Mouse (Mus musculus) left cerebral cortex, adult 8-10 months (tissue): ENCODE measurements around the gene Gm49342. TPM values are rescaled to one million over a fixed set of nuclear protein-coding genes. Genes with fewer than 3 reads are reported as not detected.
"Not testable (repeated sequence)": the region's sequence is repeated elsewhere in the genome, so short reads cannot be mapped to it uniquely, and the experiment has no call there.

Experiments used
- DNase-seq, 2 experiments: peaks; one replicate each; pipeline ENCODE4 v3.0.0; 2022; ENCODE audit warnings: low spot score in 2 of 2
- total RNA-seq, 4 experiments: library from RNA; stranded (reverse); gene quantifications; 2 replicates each; pipeline ENCODE4 v1.2.4; 2022

The Gm49342 gene
- total RNA-seq, 4 experiments from 2014 or later, result 6.5 to 18.1 (median 8.9) TPM

DNA sequence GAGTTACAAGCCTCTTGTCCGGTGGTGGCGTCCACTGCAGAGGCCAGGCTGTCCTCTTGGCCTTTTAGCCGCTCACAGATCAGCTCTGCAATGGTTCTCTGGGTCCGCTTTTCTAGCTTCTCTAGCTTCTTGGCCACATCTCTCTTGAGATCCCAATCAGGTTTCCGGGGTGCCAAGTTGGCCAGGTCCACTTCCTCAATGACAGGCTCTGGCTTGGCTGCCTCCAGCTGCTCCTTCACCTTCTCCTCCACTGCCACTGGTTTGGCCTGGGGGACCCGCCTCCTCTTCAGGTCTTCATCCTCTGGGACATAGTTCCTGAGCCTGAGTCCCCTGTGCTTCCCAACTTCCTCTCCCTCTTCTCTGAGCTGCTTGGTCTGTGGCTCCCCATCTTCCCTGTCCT, 34.1 kb downstream of the Gm49342 start:
- DNase-seq, result not testable (repeated sequence)

DNA sequence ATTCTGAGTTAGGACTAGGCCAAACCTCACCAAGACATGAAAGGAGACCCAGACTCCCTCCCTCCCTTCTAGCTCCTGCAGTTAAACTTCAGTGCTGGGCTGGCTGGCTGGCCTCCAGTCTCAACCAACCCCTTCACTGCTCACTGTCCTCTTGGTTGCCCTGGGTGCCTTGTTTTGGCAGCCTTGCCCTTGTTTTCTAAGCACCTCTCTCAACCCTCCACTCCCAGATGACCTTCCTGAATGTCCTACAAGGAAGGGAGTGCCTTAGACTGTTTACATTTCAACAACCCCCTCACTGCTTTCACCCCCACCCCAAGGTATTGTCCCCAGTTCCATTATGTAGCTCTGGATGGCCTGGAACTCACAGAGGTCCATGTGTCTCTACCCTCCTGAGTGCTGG, 35.3 kb downstream of the Gm49342 start:
- no peak for DNase-seq

- DNase-seq, result no peak
Measured at GRCm38 (mm10) chr14:50981207-50981606, 36.9 kb downstream of the Gm49342 start.

- DNase-seq, result no peak
Measured at GRCm38 (mm10) chr14:50981837-50982236, 37.5 kb downstream of the Gm49342 start.

GRCm38 (mm10) chr14:50987668-50988067, 43.4 kb downstream of the Gm49342 start:
- no peak for DNase-seq

GRCm38 (mm10) chr14:50991037-50991436, 46.7 kb downstream of the Gm49342 start:
- DNase-seq, result no peak

DNA sequence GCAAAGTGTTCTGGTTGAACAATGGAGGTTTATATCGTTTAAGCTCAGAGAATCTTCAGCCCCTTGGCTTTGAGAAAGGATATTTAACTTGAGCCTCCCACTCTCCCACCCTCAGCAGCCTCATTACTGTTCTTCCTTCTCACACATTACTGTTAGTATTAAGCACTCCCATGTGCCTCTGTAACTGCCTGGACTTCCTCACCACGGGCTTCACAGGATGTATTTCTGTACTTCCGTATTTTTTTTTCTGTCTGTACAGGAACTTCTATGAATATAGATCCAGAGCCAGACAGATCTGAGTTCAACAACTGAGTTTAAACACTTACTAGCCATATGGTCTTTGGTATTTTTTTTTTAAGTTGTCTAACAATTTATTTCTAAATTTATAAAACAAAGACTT, 52.8 kb downstream of the Gm49342 start:
- no peak for DNase-seq

GRCm38 (mm10) chr14:50997999-50998666, 53.8 kb downstream of the Gm49342 start:
- no peak for DNase-seq

GRCm38 (mm10) chr14:51007152-51007801, 63.0 kb downstream of the Gm49342 start, which contains the start of gene Rnase10:
Gene Rnase10, plus strand, starts transcription at chr14:51007751.
- DNase-seq, result no peak

DNA sequence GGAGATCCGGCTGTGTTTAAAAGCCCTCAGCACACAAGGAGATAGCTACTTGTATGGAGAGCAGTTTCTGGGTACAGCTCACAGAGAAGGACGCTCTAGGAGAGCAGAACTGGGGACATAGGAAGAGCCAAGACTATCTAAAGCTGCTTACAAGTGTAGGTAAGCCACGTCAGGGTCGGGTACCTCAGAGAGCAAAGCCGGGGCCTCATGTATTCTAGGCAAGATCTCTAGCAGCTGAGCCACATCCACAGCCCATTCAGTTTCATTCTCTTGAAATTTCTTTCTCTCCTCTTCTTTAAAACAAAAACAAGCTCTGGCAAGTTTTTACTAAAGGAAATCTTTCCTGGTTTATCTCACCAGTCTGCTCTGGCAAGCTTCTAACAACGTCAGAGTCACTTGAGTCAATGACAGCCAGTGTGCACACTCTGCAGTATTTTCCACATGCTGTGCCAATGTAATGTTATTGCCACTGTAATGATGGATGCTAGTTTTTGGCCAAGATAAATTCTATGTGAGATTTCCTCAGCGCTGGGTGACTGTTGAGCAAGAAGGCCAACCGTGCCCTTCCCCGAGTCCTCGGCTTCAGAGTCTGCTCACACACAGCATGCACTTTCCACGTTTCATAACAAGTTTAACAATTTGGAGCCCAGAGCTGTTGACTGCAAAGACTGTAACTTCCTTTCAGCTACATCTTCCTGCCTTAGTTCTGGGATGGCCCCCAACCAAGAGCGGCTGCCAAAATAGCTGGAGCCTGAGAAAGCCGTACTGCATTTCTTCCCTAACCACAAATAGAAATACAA, 63.8 kb downstream of the Gm49342 start:
- DNase-seq, result peak; percentile 16 to 25

- DNase-seq, result no peak
Measured at GRCm38 (mm10) chr14:51008781-51009180, 64.5 kb downstream of the Gm49342 start.

DNA sequence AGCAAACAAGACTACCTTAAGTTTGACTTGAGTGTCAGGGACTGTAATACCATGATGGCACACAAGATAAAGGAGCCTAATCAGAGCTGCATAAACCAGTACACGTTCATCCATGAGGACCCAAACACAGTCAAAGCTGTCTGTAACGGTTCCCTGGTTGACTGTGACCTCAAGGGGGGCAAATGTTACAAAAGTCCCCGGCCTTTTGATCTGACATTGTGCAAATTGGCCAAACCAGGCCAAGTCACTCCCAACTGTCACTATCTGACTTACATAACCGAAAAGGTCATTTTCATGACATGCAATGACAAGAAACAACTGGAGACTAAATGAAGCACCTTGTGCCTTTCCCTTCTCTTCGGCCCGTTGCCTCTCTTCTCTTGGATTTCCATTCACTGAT, 65.3 kb downstream of the Gm49342 start:
- no peak for DNase-seq

Other genes starting within 250 kb of the Gm49342 start
- gene Olfr748, start 237.1 kb upstream of the Gm49342 start, total RNA-seq, result not detected
- gene Olfr749, start 199.4 kb upstream of the Gm49342 start, total RNA-seq, result not detected
- 10 to 100 TPM; 49.2 to 55.3 (median 52.1) TPM for gene Ttc5, start 159.0 kb upstream of the Gm49342 start, total RNA-seq
- under 1 TPM in 2 of 4 experiments, not detected in 2; 0.24 to 0.32 TPM for gene Ccnb1ip1, start 136.8 kb upstream of the Gm49342 start, total RNA-seq
- gene Parp2, start 136.7 kb upstream of the Gm49342 start, total RNA-seq, result 10 to 100 TPM; 20.9 to 28.0 (median 25.9) TPM
- gene Tep1, start 74.0 kb upstream of the Gm49342 start, total RNA-seq, result 1 to 10 TPM; 4.4 to 7.1 (median 5.7) TPM
- gene Klhl33, start 47.0 kb upstream of the Gm49342 start, total RNA-seq, result 1 to 10 TPM; 5.5 to 8.3 (median 6.6) TPM
- 10 to 100 TPM; 30.1 to 36.2 (median 33.2) TPM for gene Osgep, start 19.6 kb upstream of the Gm49342 start, total RNA-seq
- 10 to 100 TPM; 55.5 to 64.8 (median 60.2) TPM for gene Apex1, start 19.5 kb upstream of the Gm49342 start, total RNA-seq
- 100 to 1,000 TPM in 3 of 4 experiments, 10 to 100 TPM in 1; 92.6 to 121 (median 109) TPM for gene Pip4p1, start 13.7 kb upstream of the Gm49342 start, total RNA-seq
- gene Pnp, start 13.4 kb upstream of the Gm49342 start, total RNA-seq, result 10 to 100 TPM; 10.4 to 17.7 (median 16.6) TPM
- gene Pnp2, start 11.5 kb downstream of the Gm49342 start, total RNA-seq, result 1 to 10 TPM; 1.2 to 2.0 (median 1.4) TPM
- gene Rnase10, start 63.2 kb downstream of the Gm49342 start, total RNA-seq, result under 1 TPM in 1 of 4 experiments, not detected in 3; 0.23 TPM
- gene Rnase9, start 97.4 kb downstream of the Gm49342 start, total RNA-seq, result not detected
- not detected for gene Rnase11, start 105.6 kb downstream of the Gm49342 start, total RNA-seq
- gene Rnase12, start 113.1 kb downstream of the Gm49342 start, total RNA-seq, result not detected
- not detected for gene Olfr750, start 129.9 kb downstream of the Gm49342 start, total RNA-seq
- gene Rnase4, start 146.6 kb downstream of the Gm49342 start, total RNA-seq, result 10 to 100 TPM; 15.6 to 31.6 (median 22.1) TPM
- 1 to 10 TPM; 4.6 to 9.5 (median 5.3) TPM for gene Ang, start 146.6 kb downstream of the Gm49342 start, total RNA-seq
- not detected for gene Eddm3b, start 169.9 kb downstream of the Gm49342 start, total RNA-seq
- gene Rnase6, start 179.4 kb downstream of the Gm49342 start, total RNA-seq, result under 1 TPM in 2 of 4 experiments, not detected in 2; 0.24 to 0.32 TPM
- 1 to 10 TPM in 1 of 4 experiments, under 1 TPM in 3; 0.67 to 2.4 (median 0.85) TPM for gene Rnase1, start 202.3 kb downstream of the Gm49342 start, total RNA-seq
- not detected for gene Rnase2b, start 217.7 kb downstream of the Gm49342 start, total RNA-seq